Mouse (Mus musculus): Measurements from ENCODE around the gene Slc51a. TPM values are rescaled to one million over a fixed set of nuclear protein-coding genes. Genes with fewer than 3 reads are reported as not detected.
"Not testable (repeated sequence)": the region's sequence is repeated elsewhere in the genome, so short reads cannot be mapped to it uniquely, and the experiment has no call there.

The Slc51a gene
- total and polyA plus RNA-seq, 2 experiments from 2014 or later = 0.13 TPM; not detected in 1

GRCm38 (mm10) chr16:32456086-32456485 is 31.6 kb downstream of the Slc51a start:
- no peak overlapping the region for H3K4me2 ChIP-seq (ENCODE audit: low read depth)
- no peak for ATAC-seq
- no peak overlapping the region for H3K9ac ChIP-seq
- TF ChIP-seq CTCF (IDR thresholded peaks at IDR 0.05; ENCODE audit: low read depth) = no peak
- H3K4me1 ChIP-seq (ENCODE audit: insufficient read depth) = no peaks in the 10 kb centered on the region
- no peaks in the 10 kb centered on the region for H3K27me3 ChIP-seq (ENCODE audit: insufficient read depth, low read length)
- DNase-seq = no peak
- H3K36me3 ChIP-seq (ENCODE audit: insufficient read depth) = peaks cover 35% of the 10 kb centered on the region
- H3K9me3 ChIP-seq (ENCODE audit: low read length) = no peaks in the 10 kb centered on the region
- H3K4me3 ChIP-seq (ENCODE audit: low read depth, low read length) = no peak overlapping the region
- H3K27ac ChIP-seq (ENCODE audit: low read depth, low read length) = no peak overlapping the region

DNA sequence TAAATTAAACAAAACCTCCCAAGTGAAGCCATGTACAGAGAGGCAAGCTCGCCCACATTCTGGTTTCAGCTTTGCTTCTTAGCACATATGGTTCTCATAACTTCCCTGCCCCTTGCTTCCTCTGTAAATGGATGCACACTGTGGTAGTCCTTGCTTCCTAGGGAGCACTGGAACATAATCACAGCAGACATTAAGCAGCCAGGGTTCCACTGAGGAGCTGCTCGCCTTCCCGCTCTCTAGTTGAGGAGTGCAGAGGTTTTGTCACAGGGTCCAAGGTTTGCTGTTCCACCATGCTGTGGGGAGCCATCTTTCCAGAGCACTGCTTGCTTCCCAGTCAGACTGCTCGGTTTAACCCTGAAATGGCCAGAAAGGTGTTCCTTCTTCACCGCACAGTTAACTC is 33.0 kb downstream of the Slc51a start:
- Histone ChIP-seq H3K36me3 (ENCODE audit: insufficient read depth) (peaks cover 35% of the 10 kb centered on the region), H3K4me1 (ENCODE audit: insufficient read depth) (no peaks in the 10 kb centered on the region), H3K9ac (no peak overlapping the region), H3K4me3 (ENCODE audit: low read depth, low read length) (no peak overlapping the region), H3K9me3 (ENCODE audit: low read length) (no peaks in the 10 kb centered on the region), H3K27me3 (ENCODE audit: insufficient read depth, low read length) (no peaks in the 10 kb centered on the region), H3K4me2 (ENCODE audit: low read depth) (no peak overlapping the region), H3K27ac (ENCODE audit: low read depth, low read length) (no peak overlapping the region)
- DNase-seq (no peak), ATAC-seq (no peak)
- TF ChIP-seq CTCF (IDR thresholded peaks at IDR 0.05; ENCODE audit: low read depth) = no peak
- WGBS = 92% methylated on average over 5 of the region's 5 CpGs

DNA sequence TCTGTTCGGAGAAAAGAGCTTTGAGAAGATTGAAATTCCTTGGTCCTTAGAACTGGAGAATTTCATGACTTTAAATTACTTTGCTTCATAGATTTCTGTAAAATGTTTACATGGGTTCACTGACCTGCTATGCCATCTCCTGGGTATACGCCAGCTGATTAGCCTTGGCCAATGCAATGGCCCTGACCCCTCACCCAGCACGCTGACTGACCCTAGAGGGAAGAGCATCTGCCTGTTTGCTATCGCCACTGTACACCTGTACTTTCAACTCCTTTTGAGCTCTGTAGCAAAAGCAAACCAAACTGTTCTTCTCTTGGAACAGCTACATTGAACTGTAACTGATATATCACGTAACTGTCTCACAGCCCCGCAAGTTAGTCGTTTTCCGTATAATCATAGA is 34.6 kb downstream of the Slc51a start:
- Histone ChIP-seq H3K36me3 (ENCODE audit: insufficient read depth) (peaks cover 29% of the 10 kb centered on the region), H3K4me3 (ENCODE audit: low read depth, low read length) (no peak overlapping the region), H3K27me3 (ENCODE audit: insufficient read depth, low read length) (no peaks in the 10 kb centered on the region), H3K9me3 (ENCODE audit: low read length) (no peaks in the 10 kb centered on the region), H3K27ac (ENCODE audit: low read depth, low read length) (no peak overlapping the region), H3K9ac (no peak overlapping the region), H3K4me2 (ENCODE audit: low read depth) (no peak overlapping the region), H3K4me1 (ENCODE audit: insufficient read depth) (no peaks in the 10 kb centered on the region)
- DNase-seq (no peak), ATAC-seq (no peak)
- 92% methylated on average over 8 of the region's 8 CpGs for WGBS
- TF ChIP-seq CTCF (IDR thresholded peaks at IDR 0.05; ENCODE audit: low read depth) = no peak

DNA sequence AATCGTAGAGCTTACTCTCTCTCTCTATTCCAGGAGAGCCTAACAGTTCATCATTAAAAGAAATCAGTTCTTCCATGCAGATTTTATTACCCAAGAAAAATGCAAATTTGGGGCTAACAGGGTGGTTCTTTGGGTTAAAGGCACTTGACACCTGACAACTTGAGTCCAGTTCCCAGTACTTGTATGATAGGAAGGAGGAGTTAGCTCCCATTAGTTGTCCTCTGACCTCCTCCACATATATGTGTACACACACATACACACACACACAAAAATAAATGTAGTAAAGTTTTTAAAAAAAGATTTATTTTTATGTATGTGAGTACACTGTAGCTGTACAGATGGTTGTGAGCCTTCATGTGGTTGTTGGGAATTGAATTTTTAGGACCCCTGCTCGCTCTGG is 37.5 kb downstream of the Slc51a start:
- no peak for ATAC-seq

GRCm38 (mm10) chr16:32449665-32450064 is 38.0 kb downstream of the Slc51a start:
- Histone ChIP-seq H3K27ac (ENCODE audit: low read depth, low read length) (no peak overlapping the region), H3K4me1 (ENCODE audit: insufficient read depth) (no peaks in the 10 kb centered on the region), H3K27me3 (ENCODE audit: insufficient read depth, low read length) (no peaks in the 10 kb centered on the region), H3K4me3 (ENCODE audit: low read depth, low read length) (no peak overlapping the region), H3K4me2 (ENCODE audit: low read depth) (no peak overlapping the region), H3K36me3 (ENCODE audit: insufficient read depth) (peaks cover 20% of the 10 kb centered on the region), H3K9me3 (ENCODE audit: low read length) (no peaks in the 10 kb centered on the region), H3K9ac (no peak overlapping the region)
- 89% methylated on average over 3 of the region's 3 CpGs for WGBS
- DNase-seq = no peak
- no peak for TF ChIP-seq CTCF (IDR thresholded peaks at IDR 0.05; ENCODE audit: low read depth)
- no peak for ATAC-seq

More for the DNA sequence above, 37.5 kb downstream of the Slc51a start:
- no peaks in the 10 kb centered on the region for H3K27me3 ChIP-seq (ENCODE audit: insufficient read depth, low read length)
- H3K4me2 ChIP-seq (ENCODE audit: low read depth) = no peak overlapping the region
- H3K9me3 ChIP-seq (ENCODE audit: low read length) = no peaks in the 10 kb centered on the region
- no peaks in the 10 kb centered on the region for H3K4me1 ChIP-seq (ENCODE audit: insufficient read depth)
- H3K4me3 ChIP-seq (ENCODE audit: low read depth, low read length) = no peak overlapping the region
- DNase-seq = no peak
- no peak overlapping the region for H3K9ac ChIP-seq
- TF ChIP-seq CTCF (IDR thresholded peaks at IDR 0.05; ENCODE audit: low read depth) = no peak
- peaks cover 20% of the 10 kb centered on the region for H3K36me3 ChIP-seq (ENCODE audit: insufficient read depth)
- no peak overlapping the region for H3K27ac ChIP-seq (ENCODE audit: low read depth, low read length)
- WGBS = 98% methylated on average over 2 of the region's 2 CpGs

DNA sequence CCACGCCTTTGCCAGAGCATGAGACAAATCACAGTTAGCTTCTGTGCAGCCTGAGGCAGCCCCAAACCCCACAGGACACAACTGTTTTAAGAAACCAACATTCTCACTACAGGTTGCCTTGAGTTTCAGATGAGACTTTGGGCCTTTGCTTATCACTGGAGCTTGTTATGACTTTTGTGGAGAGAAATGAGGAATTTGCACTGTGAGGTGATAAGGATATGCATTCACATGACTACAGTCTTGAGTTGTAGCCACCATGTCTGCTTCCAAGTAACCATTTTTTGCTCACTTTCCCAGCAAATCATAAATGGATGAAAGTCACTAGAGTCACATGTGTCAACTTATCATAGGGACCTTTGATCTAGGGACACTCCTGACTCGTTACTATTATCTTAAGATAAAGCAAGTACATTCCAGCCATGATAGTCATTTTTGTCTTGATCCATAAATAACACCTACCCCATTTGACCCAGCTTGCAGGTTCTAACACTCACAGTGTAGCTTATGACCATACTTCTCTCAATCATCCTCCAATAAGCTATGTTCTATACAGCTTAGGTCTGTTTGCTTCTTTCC is 41.0 kb downstream of the Slc51a start:
- Histone ChIP-seq H3K36me3 (ENCODE audit: insufficient read depth) (peaks cover 2% of the 10 kb centered on the region; the same call in 1 of the 2 replicates), H3K27ac (ENCODE audit: low read depth, low read length) (no peak overlapping the region), H3K4me2 (ENCODE audit: low read depth) (no peak overlapping the region), H3K9ac (no peak overlapping the region), H3K27me3 (ENCODE audit: insufficient read depth, low read length) (no peaks in the 10 kb centered on the region), H3K4me3 (ENCODE audit: low read depth, low read length) (no peak overlapping the region), H3K9me3 (ENCODE audit: low read length) (no peaks in the 10 kb centered on the region), H3K4me1 (ENCODE audit: insufficient read depth) (no peaks in the 10 kb centered on the region)
- WGBS = 86% methylated on average over 2 of the region's 2 CpGs
- TF ChIP-seq CTCF (IDR thresholded peaks at IDR 0.05; ENCODE audit: low read depth) = no peak
- DNase-seq = no peak
- ATAC-seq = no peak

DNA sequence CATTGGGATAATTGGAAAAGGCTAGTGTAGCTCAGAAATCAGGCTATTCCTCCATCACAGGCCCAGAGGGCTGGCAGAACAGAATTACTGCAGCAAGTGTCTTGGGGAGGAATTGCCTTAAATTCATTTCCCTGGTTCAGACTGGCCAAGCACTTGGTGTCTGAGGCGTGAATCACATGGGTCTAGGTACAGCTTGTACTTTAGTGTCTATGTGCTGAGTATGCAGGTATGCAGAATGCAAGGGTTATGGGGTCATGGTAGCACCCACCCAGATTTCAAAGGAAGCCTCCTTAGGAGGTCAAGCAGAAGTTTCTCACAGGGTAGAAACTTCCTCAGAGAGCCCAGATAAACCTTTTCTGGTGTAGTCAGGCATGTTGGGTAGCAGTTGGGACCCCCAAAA is 42.1 kb downstream of the Slc51a start:
- no peak overlapping the region for H3K4me2 ChIP-seq (ENCODE audit: low read depth)
- no peak for ATAC-seq
- H3K27ac ChIP-seq (ENCODE audit: low read depth, low read length) = no peak overlapping the region
- H3K36me3 ChIP-seq (ENCODE audit: insufficient read depth) = no peaks in the 10 kb centered on the region
- no peak overlapping the region for H3K4me3 ChIP-seq (ENCODE audit: low read depth, low read length)
- H3K9ac ChIP-seq = no peak overlapping the region
- WGBS = 92% methylated on average over 1 of the region's 1 CpGs
- no peaks in the 10 kb centered on the region for H3K27me3 ChIP-seq (ENCODE audit: insufficient read depth, low read length)
- no peak for TF ChIP-seq CTCF (IDR thresholded peaks at IDR 0.05; ENCODE audit: low read depth)
- H3K4me1 ChIP-seq (ENCODE audit: insufficient read depth) = no peaks in the 10 kb centered on the region
- H3K9me3 ChIP-seq (ENCODE audit: low read length) = no peaks in the 10 kb centered on the region
- DNase-seq = no peak

DNA sequence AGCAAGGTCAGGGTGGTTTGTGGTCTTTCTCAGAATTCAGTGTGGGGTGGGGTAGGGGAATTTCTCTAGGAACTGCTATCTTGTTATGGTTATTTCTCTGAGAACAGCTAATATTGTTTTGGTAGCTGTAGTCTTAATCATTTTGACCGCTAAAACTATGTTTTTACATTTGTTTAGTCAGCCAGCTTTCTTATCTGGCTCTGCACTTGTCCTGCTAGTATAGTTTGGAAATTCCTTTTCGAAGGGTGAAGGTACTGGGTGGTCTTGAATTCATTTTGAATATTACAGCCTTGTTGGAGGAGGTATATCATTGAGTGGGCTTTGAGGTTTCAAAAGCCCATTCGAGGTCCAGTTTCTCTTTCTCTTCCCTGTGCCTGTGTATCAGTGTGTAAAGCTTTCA is 43.1 kb downstream of the Slc51a start:
- not testable (repeated sequence) for H3K9ac ChIP-seq; H3K4me2 ChIP-seq (ENCODE audit: low read depth); H3K4me3 ChIP-seq (ENCODE audit: low read depth, low read length); H3K9me3 ChIP-seq (ENCODE audit: low read length); ATAC-seq; H3K4me1 ChIP-seq (ENCODE audit: insufficient read depth); DNase-seq; H3K27me3 ChIP-seq (ENCODE audit: insufficient read depth, low read length); H3K27ac ChIP-seq (ENCODE audit: low read depth, low read length); H3K36me3 ChIP-seq (ENCODE audit: insufficient read depth)
- WGBS = 93% methylated on average over 3 of the region's 3 CpGs
